Mouse (Mus musculus): Measurements from ENCODE around the gene Cox10.

DNA sequence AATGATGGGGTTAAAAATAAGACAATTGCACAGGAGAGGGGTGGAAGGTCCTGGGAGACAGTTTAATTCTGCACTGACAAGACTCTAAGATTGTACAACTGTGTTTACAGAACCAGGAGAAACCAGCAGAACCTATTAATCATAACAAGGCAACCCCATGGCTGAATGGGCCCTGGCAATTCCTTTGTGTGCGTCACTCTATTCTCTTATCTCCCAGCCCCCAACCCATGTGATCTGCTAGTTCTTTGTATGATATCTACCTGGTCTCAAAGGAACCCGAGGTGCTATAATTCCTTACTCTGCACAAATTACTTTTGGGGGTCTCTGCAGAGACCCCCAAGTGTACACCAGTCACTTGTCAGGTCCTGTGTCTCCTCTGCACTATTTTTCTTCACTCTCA, 46.2 kb upstream of the Cox10 start:
- TF ChIP-seq POLR2A (IDR thresholded peaks at IDR 0.05; ENCODE audit: low read depth, low read length) (no peak), CTCF (IDR thresholded peaks at IDR 0.05; ENCODE audit: borderline replicate concordance, insufficient read depth, low read length) (no peak)
